Mouse (Mus musculus): ENCODE measurements around the gene Ubtd2.

GRCm38 (mm10) chr11:32564629-32565028 lies 109.5 kb downstream of the Ubtd2 start:
- TF ChIP-seq CTCF (IDR thresholded peaks at IDR 0.05; ENCODE audit: insufficient read depth, low read depth, low read length) (no peak), POLR2A (IDR thresholded peaks at IDR 0.05; ENCODE audit: insufficient read depth, low read depth, low read length) (no peak)
